Mouse (Mus musculus) olfactory bulb, adult 2 months (tissue): ENCODE measurements at regions not wholly inside any gene's neighbourhood (a gene's known extent, or its start where the extent isn't known, plus 50 kb on each side); places are given as distances from the start of the nearest gene placed in this dataset.
A peak's percentile ranks its signal among the peaks of the same experiment; 100 is the strongest.

Experiments used
- H3K27ac ChIP-seq: fragments of 200-500 bp; 2 replicates; pipeline ENCODE4 v1.5.1; 2012; ENCODE audit warnings: low read depth, low read length; ENCODE audit not compliant: insufficient read depth
- H3K4me1 ChIP-seq: fragments of 200-500 bp; 2 replicates; pipeline ENCODE4 v1.6.1; 2012; ENCODE audit warnings: low read length; ENCODE audit not compliant: control insufficient read depth, insufficient read depth
- H3K4me3 ChIP-seq: fragments of 200-500 bp; 2 replicates; pipeline ENCODE4 v1.5.1; 2012; ENCODE audit warnings: mild to moderate bottlenecking, low read depth, low read length, moderate library complexity; ENCODE audit not compliant: insufficient read depth
- CTCF ChIP-seq: fragments of 200-500 bp; IDR thresholded peaks from 2 replicates; pipeline ENCODE4 v1.5.1; 2012; ENCODE audit warnings: low read depth, mild to moderate bottlenecking, low read length, moderate library complexity; ENCODE audit not compliant: insufficient read depth
- POLR2A ChIP-seq: fragments of 200-500 bp; IDR thresholded peaks from 2 replicates; pipeline ENCODE4 v1.6.1; 2012; ENCODE audit warnings: mild to moderate bottlenecking, low read depth, low read length, moderate library complexity; ENCODE audit not compliant: insufficient read depth
- WGBS: fragments of 180-500 bp; shearing (Covaris S2); methylation state at CpG from one replicate; pipeline ENCODE4 v1.1.7; 2018; 5-methylcytosine and 5-hydroxymethylcytosine counted together

DNA sequence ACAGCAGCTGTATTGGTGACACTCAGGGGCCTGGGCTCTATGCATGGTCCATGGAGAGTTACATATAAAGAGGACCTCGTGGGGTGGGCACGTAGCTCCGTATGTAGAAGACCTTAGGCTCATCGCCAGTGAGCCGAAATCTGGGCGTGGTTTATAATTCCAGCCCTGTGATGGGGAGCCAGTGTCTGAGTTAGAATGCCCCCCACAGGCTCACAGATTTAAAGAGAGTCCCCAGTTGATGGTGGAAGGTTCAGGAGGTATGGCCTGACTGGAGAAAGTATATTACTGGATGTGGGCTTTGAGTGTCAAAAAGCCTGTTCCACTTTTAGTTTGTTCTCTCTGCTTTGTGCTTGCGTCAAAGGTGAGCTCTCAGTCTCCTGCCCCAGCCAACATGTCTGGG, 54.8 kb downstream of the 1700122O11Rik start:
- Histone ChIP-seq H3K27ac (no peak overlapping the region), H3K4me3 (no peak overlapping the region), H3K4me1 (no peaks in the 10 kb centered on the region)
- TF ChIP-seq POLR2A = no peak
- TF ChIP-seq CTCF = no peak
- whole genome bisulfite sequencing = 90% methylated on average over 7 of the region's 7 CpGs

DNA sequence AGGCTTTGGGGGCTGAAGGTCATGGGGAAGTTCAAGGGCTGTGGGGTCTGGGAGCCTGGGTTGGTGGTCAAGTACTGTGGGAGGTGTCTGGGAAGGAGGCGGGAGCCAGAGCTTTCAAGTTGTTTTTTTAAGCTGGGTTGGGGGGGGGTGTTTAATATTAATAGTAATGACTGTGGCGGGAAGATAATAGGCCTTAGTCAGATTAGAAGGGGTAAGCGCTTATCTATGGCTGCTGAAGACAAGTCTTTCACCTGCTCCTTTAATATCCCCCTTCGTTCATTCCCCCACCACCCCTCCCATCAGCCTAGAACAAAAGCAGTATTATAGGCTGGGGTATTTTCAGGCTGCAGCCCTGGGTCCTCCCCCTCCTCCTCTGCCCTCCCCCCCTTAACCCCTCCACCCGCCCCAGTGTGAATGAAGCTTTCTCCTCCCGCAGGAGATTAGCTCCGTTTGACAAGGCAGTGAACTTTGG, 56.5 kb downstream of the 1700122O11Rik start:
- peaks cover 4% of the 10 kb centered on the region for H3K4me1 ChIP-seq
- no peak overlapping the region for H3K4me3 ChIP-seq
- 27% methylated on average over 7 of the region's 7 CpGs for WGBS
- no peak overlapping the region for H3K27ac ChIP-seq
- TF ChIP-seq POLR2A = no peak
- TF ChIP-seq CTCF = no peak

DNA sequence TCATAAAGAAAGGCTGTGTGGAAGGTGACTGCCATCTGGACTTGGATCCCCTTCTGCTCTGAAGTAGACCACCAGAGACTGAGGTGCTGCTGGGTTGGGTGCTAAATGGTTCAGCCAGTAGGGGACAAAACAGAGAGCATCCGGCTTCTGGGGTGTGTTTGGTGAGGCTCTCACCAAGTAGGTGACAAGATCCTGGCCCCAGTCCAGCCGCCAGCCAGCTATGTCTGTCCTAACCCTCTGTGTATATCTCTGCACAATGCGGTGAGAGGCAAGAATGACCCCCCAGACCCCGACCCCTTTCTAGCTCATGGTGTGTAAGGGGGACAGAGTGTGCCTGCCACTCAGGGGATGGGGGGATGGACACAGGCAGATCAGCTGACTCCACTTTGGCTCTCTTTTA, 54.8 kb upstream of the Foxp4 start:
- H3K27ac ChIP-seq = no peak overlapping the region
- H3K4me1 ChIP-seq = peaks cover 17% of the 10 kb centered on the region
- no peak overlapping the region for H3K4me3 ChIP-seq
- no peak for TF ChIP-seq POLR2A
- no peak for TF ChIP-seq CTCF
- WGBS = 88% methylated on average over 4 of the region's 4 CpGs

DNA sequence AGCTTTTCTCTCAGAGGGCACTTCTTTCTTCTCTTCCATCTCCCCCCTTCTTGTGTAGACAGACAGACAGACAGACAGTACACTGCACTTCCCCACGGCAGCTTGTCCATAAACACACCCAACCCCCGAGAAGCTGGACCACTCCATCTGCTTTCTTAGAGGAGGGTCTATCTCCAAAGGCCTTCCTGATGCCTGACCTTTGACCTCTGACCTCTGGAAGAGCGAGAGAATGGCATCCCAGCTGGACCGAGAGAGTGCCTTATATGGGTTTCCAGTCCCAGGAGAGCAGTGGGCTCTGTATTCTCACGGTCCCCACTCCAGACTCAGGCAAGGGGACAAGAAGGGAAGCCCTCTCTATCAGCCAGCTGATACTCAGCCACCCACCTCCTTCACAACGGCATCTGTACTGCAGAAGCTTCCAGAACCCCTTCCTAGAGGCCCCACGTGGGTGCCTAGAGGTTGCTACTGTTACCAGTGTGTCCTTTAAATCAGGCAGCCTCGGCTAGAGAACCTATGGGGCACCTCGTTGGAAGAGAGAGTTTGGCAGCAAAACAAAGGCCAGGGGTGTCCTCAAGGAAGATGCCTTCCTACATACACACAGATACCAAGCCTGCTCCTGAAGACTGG, 54.1 kb upstream of the Foxp4 start:
- H3K27ac ChIP-seq = no peak overlapping the region
- H3K4me3 ChIP-seq = no peak overlapping the region
- peaks cover 24% of the 10 kb centered on the region for H3K4me1 ChIP-seq
- TF ChIP-seq POLR2A (no peak), CTCF (no peak)
- 78% methylated on average over 9 of the region's 9 CpGs for WGBS

DNA sequence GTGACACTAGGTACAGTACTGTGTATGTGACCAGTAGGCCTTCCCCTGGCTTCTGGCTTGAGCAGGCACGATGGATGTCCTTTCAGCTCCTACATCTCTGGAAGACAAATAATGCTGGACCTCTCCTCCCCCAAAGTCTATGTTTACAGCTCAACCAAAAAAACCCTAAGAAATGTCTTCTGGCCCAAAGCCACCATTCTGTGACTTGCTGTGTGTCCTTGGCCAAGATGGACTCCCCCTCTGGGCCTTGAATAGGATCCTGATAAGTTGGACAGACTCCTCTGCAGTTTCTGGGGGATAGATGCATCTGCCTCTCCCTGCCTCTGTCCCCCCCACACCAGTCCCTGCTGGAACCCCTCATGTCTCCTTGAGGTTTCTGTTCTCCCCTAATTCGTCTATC, 53.6 kb upstream of the Foxp4 start:
- Histone ChIP-seq H3K4me3 (no peak overlapping the region), H3K27ac (no peak overlapping the region), H3K4me1 (peaks cover 26% of the 10 kb centered on the region)
- 96% methylated on average over 2 of the region's 2 CpGs for WGBS
- TF ChIP-seq POLR2A = no peak
- TF ChIP-seq CTCF = no peak

DNA sequence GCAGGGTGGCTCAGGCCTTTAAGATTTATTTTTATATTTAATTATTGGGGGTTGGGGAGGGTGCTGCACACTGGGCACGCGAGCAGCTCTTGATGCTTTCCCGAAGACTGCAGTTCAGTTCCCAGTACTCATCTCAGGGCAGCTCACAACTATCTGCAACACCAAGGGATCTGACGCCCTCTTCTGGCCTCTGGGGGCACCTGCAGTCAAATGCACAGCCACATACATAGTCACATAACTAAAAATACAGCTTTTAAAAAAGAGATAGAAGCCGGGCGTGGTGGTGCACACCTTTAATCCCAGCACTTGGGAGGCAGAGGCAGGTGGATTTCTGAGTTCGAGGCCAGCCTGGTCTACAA, 52.5 kb upstream of the Foxp4 start:
- no peak overlapping the region for H3K4me3 ChIP-seq
- H3K27ac ChIP-seq = no peak overlapping the region
- peaks cover 26% of the 10 kb centered on the region for H3K4me1 ChIP-seq
- 86% methylated on average over 7 of the region's 7 CpGs for WGBS
- no peak for TF ChIP-seq CTCF
- TF ChIP-seq POLR2A = no peak

DNA sequence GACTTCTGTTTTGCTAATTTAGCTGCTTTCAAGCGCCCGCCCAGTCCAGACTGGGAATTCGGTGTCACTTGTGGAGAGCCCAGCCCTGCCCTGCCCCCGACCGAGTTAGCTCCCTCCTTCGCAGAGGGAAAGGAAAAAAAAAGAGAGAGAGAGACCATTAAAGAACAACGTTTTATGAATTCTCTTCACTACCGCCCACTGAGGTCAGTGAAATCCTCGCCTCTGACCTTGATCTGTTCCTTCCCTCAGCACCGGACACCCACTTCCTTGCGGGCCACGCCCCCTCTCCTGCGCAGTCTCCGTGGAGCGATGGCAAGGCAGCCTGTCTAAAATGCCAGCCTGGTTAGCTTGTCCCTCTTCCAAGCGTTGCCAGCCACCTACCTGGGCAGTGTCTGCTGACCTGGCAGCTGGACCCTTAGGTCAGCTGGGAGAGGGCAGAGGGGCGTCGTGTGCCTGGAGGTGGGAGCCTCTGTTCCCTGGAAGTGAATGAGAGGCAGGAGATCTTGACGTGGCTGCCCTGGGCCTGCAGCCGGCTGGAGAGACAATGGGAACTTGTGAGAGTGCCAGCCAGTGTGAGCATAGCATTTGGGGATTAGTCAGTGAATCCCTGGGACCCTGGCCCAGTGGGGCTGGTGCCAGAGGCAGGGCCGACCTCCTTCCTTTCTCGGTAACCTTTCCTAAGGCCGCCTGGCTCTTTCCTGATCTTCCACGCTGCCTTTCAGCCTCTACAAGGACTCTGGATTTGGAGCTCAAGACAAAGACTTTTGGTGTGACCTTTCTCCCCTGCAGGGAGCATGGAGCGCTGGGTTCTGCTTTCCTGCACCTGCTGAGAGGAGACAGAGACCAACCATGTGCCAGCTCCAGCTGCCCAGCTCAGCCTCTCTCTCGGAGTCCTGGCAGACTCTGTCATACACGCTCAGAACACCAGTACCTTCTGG, 51.9 kb upstream of the Foxp4 start:
- TF ChIP-seq POLR2A (no peak), CTCF (no peak)
- Histone ChIP-seq H3K27ac (no peak overlapping the region), H3K4me3 (no peak overlapping the region), H3K4me1 (peaks cover 26% of the 10 kb centered on the region)
- whole genome bisulfite sequencing = 16% methylated on average over 27 of the region's 27 CpGs

DNA sequence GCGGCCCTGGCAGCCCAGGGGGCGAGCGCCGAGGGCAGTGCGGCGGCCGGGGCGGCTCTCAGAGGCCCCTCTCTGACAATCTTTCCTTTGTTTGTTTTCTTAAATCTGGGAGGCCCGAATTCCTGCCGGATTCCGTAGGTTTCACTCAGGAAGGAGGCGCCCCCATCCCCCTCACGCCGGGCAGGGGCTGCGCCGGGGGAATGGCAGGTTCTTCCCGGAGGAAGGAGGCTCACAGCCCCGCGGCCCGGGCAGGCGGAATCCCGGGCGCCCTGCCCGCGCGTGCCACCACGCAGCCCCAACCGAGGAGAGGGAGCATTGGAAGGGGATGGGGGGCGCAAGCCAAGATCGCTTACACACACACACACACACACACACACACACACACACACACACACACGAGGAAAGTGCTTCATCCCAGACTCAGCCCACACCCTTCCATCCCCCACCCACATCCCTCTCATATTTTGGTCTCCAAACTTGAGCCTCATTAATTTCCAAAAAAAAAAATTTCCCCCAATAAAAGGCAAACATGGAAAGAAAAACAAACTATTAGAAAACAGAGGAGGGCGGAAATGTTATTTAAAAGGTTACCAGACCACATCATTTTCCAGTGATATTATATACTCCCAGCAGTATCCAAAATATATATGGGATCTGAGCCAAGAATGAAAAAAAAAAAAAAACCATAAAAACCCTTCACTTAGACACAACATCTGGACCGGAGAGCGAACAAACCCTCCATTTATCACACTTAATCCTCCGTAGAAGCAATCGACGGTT, 51.0 kb upstream of the Foxp4 start:
- 3% methylated on average over 36 of the region's 37 CpGs for WGBS
- Histone ChIP-seq H3K4me3 (peak overlapping the region; percentile 2; the same call in 1 of the 2 replicates), H3K27ac (no peak overlapping the region), H3K4me1 (peaks cover 26% of the 10 kb centered on the region)
- TF ChIP-seq POLR2A (no peak), CTCF (no peak)
